In the genomic region with DNA sequence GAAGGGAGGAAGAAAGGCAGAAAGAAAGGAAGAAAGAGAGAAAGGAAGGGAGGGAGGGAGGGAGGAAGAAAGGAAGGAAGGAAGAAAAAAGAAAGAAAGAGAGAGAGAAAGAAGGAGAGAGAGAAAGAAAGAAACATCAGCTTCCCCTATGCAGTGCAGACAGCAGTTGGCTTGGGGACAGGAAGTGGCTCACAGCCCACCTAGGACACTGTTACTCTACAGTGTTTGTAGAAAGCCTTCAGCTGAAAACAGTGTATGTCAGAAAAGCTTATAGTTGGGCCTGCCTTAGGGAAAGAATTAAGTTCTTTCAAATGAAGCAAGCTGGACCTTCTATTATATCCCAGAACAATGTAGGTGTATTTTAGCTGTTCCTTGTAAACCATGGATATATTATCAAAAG, we compare ENCODE assay signal across 23 mouse cellular contexts.
"Had no signal": no experiment of that assay in that cellular context is flagged by ENCODE, and none has a peak within 500 bp of the region (broad histone marks: within the 10 kb centered on the region; RNA-seq: fewer than 3 reads in every experiment).

No protein-coding gene starts in this region.

- H3K27ac ChIP-seq: limb, embryonic 12.5 days; limb, embryonic 15.5 days; liver, embryonic 14.5 days; macrophage; midbrain, embryonic 12.5 days; midbrain, embryonic 15.5 days; neural tube, embryonic 12.5 days; neural tube, embryonic 15.5 days; stomach, postnatal 0 days had no signal

- H3K36me3 ChIP-seq: limb, embryonic 12.5 days; limb, embryonic 15.5 days; midbrain, embryonic 12.5 days; midbrain, embryonic 15.5 days; neural tube, embryonic 12.5 days; neural tube, embryonic 15.5 days had no signal

- H3K4me1 ChIP-seq: limb, embryonic 12.5 days; limb, embryonic 15.5 days; midbrain, embryonic 12.5 days; midbrain, embryonic 15.5 days; neural tube, embryonic 12.5 days; neural tube, embryonic 15.5 days had no signal

- DNase-seq: kidney, adult 18-20 months; kidney, adult 9 months; kidney, postnatal 14 days; kidney, postnatal 4 days; left cerebral cortex, postnatal 4 days; liver, postnatal 0 days; lung, embryonic 14.5 days; right cerebral cortex, adult 18-20 months; right cerebral cortex, postnatal 14 days; right cerebral cortex, postnatal 4 days; spleen, adult 18-20 months; thymus, postnatal 4 days had no signal

- H3K4me3 ChIP-seq: limb, embryonic 12.5 days; limb, embryonic 15.5 days; midbrain, embryonic 12.5 days; midbrain, embryonic 15.5 days; neural tube, embryonic 12.5 days; neural tube, embryonic 15.5 days had no signal

- ATAC-seq: intestine, embryonic 16.5 days; liver, postnatal 0 days; lung, postnatal 0 days; midbrain, embryonic 15.5 days had no signal

- H3K27me3 ChIP-seq: limb, embryonic 12.5 days; limb, embryonic 15.5 days; midbrain, embryonic 12.5 days; midbrain, embryonic 15.5 days; neural tube, embryonic 12.5 days; neural tube, embryonic 15.5 days had no signal
